Mouse (Mus musculus): ENCODE data around the gene Mrps9.

- TF ChIP-seq POLR2A (IDR thresholded peaks at IDR 0.05; ENCODE audit: control insufficient read depth, extremely low read depth, insufficient read depth, low read length, poor library complexity) (no peak), CTCF (IDR thresholded peaks at IDR 0.05; ENCODE audit: borderline replicate concordance, control insufficient read depth, extremely low read depth, insufficient read depth, low read length, poor library complexity) (no peak)
These were observed 777 bp downstream of the Mrps9 start for GRCm38 (mm10) chr1:42851810-42852209.
